Mouse (Mus musculus): Measurements from ENCODE around the gene Atxn1.

Atxn1 gene

DNA sequence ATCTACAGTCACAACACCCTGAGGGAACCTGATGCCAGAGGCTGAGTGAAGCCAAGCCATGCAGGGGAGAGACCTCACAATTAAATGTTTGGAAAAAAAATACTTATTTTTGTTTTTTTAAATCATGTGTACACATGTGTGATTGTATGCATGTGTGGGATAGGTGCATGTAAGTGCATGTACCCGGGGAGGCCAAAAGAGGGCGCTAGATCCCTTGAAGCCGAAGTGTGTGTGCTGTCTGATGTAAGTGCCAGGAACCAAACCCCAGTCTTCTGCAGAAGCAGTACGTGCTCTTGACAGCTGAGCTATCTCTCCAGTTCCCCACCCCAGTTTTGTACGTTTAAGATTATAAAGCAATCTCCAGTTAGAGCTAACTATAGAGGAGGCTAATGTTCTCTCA is 186.1 kb downstream of the Atxn1 start:
- no peak for DNase-seq (ENCODE audit: low spot score in 2 of 2)

DNA sequence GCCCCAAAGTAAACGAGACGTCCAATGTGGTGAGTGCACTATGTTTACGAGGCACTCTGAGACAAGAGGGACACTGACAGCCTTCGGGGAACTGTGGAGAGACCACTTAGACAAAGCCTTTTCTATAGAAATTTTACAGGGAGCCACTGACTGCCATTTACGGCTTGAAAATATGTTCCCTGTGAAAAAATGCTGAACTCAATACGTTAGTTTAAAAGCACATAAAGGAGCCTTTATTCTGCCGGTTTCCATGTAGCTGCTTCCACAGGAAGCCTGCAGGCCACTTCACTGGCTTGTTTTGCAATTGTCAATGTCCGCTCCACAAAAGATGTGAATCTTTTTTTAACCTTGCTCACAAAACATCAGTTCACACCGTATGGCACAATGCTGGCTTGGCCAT is 186.6 kb downstream of the Atxn1 start:
- no peak for DNase-seq (ENCODE audit: low spot score in 2 of 2)

DNA sequence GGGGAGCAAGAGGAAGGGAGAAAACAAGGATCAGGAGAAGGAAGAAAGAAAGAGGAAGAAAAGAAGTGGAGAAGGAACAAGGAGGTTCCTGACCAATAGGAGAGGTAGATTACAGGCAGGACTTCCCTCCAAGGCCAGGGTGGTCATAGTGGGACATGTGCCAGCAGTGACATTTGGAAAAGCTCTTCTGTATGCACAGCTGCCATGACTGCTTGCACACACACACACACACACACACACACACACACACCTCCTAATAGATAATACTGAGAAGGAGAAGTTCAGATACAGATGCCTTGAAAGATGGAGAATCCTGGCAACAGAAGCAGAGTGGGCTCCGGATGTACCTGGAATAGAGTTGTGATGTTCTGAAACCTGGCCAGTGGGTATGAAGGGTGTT is 189.3 kb downstream of the Atxn1 start:
- no peak for DNase-seq (ENCODE audit: low spot score in 2 of 2)

DNA sequence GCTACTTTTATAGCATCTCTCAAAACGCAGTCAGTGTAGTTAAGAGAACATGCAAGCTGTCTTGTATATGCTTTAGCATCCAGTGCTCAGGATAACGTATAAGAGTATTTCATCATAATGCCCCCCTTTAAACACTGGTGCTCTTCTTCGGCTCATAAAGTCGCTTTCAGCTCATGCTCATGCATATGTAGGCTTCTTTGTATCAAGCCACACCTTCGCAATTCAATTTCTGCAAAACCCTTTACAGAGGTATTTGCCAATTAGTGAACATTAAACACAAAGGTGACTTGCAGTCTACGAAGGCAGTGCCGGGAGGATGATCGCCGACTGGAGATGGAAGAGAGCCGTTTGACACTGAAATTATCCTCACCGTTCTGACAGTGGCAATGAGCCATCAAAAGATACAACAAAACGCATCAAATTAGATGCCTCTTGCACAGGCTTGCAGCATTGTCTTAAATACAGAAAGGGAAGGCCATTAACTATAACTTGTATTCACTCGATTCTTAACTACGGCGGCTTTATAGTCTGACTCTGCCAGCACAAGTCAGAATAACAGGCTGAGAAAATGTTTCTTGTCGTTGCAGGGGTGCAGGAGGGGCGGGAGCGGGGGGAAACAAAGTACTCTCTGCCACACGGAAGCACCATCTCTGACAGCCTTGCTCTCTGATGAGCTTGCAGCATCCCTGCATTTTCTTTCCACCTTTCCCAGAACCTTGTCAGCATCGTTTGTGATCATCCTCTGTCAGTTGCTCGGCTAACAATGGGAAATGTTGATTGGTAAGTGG is 191.2 kb downstream of the Atxn1 start:
- DNase-seq (ENCODE audit: low spot score in 2 of 2) = no peak

DNA sequence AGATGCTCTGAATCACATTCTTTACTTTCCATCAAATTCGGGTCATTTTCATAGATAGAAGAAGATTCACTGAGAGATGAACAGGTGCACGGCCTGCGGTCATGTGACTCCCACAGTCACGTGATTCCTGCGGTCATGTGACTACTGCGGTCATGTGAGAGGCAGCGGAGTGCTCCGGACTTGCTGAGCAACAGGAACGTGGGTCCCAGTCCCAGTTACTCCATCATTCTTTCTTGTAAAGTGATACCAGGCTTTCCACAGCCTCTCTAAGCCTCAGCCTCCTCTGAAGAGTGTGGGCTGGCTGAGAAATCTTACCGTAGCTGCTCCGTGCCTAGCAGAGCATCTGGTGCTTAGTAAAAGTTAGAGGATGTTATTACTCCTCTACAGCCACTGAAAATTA is 195.1 kb downstream of the Atxn1 start:
- DNase-seq (ENCODE audit: low spot score in 2 of 2) = no peak

DNA sequence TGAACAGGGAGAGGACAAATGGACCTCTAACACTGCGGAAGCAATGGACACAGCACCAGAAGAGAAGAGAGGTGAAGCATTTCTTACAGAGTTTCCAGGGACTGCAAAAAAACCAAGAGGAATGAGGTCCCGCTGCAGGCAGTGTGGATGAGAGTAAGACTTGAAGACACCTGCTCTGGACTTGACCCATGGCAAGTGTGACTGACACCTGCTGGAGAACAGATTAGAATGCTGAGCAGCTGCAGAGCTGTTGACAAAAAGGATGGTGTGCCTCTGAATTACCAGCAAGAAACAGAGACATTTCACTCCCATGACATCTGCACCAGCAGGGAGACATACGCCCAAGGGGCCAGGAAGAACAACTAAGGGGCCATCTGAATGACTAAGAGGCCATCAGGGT is 196.6 kb downstream of the Atxn1 start:
- DNase-seq (ENCODE audit: low spot score in 2 of 2) = no peak

DNA sequence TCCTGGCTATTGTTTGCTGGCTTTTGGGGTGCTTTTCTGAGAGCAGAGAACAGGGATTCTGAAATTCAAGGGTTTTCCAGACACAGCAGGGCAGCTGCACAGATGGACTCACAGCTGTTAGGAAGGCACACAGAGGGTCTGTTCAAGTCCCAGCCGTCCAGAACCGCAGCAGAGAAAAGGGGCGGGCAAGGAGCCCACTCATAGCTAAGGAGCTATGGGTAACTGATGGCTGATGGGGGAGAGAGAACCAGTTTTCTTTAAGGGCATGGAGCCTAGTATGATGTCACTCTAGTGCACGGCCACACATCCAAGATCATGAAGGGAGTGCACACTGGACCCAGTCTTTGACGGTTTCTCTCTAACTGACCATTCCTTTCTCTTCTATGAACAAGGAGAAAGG is 200.5 kb downstream of the Atxn1 start:
- no peak for DNase-seq (ENCODE audit: low spot score in 2 of 2)

DNA sequence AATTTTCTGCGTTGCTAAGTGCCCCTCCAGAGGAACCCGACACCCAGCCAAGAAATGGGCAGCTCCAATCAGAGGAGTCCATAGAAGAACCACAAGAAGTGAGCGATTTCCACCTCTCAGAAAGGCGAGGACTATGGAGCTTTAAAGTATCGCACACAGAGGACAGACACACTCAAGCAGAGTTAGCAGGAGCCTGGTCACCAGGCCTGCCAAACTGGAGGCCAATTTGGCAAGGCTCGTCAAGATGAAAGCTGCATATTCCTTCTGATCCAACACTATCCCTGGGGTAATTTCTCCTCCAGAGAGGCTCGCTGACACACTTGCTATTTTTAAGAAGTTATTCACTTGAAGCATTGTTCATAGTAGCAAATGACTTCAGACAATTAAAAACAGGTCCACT is 202.5 kb downstream of the Atxn1 start:
- DNase-seq (ENCODE audit: low spot score in 2 of 2) = no peak

DNA sequence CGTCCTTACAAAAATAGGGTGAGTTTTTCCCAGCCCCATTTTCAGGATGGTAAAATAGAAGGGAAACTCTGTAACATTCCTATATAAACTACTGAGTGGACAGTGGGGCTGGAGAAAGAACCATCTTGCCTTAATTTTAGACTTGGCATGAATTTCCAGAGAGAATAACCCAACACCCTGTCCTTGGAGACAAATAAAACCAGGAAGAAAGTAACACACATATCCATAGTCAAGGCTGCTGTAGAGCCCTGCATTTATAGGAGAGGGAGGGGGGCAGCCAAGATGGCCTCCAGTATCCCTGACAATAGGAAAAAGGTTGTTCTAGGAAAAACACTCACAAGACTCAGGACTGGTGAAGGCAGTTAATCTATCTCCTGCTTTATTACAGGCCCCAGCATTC is 210.3 kb downstream of the Atxn1 start:
- DNase-seq (ENCODE audit: low spot score in 2 of 2) = no peak

DNA sequence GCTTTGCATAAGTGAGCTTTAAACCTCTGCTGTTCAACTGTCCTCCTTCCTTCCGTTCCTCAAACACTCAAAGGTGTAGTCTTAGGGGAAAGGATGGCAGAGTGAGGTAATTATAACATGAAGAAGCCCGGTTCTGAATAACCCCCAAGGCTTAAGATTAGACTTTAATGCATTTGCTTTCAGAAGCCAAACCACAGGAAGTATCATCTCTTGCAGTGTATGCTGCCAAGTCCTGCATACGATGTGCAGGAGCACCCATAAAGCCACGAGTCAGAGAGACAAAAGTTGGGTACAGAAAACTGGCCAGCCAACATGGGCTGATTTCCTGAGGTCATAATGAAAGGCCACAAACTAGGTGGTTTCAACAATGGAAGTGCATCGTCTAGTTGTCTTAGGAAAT is 212.3 kb downstream of the Atxn1 start:
- DNase-seq (ENCODE audit: low spot score in 2 of 2) = no peak

DNA sequence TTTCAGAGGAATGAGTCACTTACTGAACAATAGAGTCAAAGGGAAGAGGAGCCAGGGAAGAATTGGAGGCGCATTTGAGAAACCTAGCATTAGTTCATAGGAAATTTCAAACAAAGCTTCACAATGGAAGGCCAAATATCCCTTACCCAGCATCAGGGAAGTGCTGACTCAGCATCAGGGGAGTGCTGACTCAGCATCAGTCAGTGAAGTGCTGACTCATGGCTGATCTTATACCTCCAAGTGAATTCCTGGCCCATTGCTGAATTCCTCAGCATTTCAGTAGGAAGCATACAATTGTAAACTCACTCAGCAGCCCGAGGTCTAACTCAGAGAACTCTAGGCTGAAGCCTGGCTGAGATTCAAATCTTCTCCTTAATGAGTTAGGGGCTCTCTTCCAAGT is 213.6 kb downstream of the Atxn1 start:
- DNase-seq (ENCODE audit: low spot score in 2 of 2) = no peak

DNA sequence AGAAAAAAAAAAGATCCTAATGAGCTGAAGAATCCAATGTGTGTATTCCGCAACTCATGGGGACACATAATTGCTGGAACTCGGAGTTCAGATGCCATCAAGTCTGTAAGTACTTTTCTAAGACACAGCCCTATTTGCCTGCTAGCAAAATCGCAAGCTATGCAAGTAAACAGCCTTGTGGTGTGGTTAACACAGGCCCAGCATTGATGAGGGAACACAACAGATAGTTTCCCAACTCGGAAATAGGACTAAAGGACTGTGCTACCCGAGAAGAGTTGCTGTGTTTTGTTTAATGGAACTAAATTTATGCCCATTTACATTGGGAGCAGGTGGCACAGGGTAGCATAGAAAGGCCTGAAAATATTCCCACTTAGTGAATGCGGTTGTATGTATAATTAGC is 214.2 kb downstream of the Atxn1 start:
- DNase-seq (ENCODE audit: low spot score in 2 of 2) = no peak

DNA sequence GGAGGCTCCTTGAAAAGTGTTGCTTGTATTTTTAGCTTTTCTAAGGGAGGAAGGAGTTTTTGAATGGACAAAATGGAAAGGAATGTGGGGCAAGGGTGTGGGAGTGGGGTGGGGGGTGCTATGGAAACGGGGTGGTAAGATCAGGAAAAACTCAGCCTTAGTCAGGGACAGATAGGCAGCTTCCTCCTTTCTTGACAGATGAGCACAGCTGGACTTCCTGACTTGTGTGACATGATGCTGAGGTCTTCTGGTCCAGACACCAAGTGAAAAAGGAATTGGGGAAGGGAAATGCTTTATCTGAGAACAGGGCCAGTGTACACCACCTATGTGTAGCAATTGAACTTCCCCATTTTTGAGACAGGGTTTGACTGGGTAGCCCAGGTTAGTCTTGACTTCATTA is 214.9 kb downstream of the Atxn1 start:
- no peak for DNase-seq (ENCODE audit: low spot score in 2 of 2)

DNA sequence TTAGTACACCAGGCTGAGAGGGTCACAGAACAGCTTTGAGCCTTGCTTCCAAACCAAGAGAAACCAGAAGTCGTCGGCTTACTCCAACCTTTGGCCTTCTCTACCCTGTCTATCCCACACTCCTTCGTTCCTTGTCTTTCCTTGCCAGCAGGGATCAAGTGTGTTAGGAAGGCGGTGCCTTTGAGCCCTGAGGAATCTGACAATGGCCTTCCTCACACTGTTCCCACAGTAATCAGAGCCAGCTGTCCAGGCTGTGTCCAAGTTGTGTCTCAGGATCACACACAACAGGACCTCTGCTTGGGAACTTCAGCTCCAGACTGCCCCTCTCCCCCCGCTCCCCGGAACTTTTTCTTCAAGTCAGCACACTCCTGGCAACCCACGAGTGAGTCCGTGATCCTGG is 215.6 kb downstream of the Atxn1 start:
- no peak for DNase-seq (ENCODE audit: low spot score in 2 of 2)

DNA sequence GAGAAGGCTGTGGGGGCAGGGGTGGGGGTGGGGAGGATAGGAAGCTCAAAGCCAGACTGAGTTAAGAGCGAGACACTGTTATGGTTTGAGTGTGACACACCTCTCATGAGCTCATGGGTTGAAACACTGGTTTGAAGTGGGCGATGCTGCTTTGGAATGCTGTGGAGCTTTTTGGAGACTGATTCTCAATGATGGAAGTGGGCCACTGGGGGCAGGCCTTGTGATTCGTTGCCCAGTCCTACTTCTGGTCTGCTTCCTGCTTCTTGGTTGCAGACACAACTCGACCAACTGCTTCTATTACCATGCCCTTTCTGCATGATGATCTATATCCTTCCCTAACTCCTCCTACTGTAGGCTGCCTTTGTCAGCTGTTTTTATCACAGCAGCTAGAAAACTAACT is 216.1 kb downstream of the Atxn1 start:
- DNase-seq (ENCODE audit: low spot score in 2 of 2) = no peak

DNA sequence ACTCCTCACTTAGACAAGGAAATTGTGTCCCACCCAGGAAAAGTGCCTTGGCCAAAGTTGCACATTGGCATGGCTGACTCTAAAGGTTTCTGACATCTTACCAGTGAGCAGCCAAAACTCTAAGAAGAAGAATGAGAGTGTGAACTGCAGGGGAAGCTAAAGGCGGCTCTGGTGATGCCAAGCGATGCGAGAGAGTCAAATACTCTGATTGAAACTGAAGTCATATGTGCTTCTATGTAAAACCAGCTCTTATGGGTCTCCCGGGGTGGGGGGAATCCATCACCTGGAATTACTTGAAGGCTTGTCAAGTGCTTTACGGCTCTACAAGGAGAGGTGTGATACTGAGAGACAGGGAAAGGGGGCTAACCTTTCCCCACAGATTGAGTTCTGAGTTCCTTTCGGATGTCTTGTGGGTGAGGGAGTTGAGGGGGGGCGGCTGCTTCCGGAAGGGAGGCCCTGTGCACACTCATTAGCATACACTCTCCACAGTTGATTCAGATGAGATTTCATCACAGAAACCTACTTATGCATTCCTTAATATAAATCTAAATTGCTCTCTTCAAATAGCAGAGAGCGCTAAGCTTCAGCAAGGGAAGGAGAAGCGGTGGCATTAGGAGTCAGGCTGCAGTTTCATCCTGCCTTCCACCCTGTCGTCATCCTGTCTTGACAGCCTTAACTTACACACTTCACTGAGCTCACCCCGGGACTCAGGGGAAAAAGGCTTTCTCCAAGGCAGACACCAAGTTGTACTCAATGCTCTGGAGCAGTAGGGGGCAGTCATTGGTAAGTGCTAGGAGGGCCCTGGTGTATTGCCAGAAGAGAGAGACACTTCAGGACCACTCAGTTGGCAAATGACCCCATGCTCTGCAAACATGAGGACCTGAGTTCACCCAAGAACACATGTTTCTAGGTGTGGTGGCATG is 218.7 kb downstream of the Atxn1 start:
- no peak for DNase-seq (ENCODE audit: low spot score in 2 of 2)

DNA sequence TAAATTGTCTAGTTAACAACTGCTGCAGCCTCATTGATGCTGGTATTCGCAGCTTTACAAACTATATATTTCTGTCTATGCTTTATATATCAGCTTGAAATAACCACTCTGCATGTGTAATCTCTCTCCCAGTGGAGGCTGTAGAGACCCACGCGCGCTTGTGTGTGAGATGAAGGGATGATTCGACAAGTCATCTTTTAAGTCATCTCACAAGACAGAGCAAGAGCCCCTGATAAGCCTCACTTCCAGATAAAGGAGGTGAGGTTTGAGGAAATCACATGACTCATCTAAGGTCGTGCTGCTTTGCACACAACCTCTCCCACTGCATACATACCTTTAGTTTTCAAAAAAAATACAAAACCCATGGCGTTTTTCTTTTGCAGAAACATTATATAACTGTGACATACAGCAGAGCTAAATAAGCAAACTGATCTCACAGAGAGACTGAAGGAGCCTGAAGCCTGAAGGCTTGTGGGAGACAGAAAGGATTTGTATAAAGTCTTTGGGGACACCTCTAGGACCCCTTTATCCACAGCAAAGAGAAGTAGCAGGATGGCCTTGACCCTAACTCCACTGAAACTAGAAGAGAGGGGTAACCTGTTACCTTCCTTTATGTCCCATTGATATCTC is 219.9 kb downstream of the Atxn1 start:
- DNase-seq (ENCODE audit: low spot score in 2 of 2) = no peak

DNA sequence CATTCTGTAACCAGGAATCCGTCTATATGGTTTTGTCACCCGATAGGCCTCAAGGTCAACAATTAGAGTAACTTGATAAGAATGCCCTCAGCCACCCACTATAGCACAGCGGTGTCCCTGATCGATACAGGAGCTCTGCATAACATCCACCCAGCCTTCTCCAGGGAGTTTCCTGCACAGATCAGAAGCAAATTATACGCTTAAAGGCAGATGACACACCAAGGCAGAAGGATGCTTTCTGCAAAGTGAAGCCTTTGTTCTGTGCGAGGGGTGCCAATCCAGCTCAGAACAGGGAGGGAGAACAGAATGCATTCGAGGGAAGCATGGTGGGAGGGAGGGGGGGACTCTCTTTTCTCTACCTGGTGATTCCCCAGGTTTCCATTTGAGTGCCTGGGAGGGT is 221.0 kb downstream of the Atxn1 start:
- DNase-seq (ENCODE audit: low spot score in 2 of 2) = no peak

DNA sequence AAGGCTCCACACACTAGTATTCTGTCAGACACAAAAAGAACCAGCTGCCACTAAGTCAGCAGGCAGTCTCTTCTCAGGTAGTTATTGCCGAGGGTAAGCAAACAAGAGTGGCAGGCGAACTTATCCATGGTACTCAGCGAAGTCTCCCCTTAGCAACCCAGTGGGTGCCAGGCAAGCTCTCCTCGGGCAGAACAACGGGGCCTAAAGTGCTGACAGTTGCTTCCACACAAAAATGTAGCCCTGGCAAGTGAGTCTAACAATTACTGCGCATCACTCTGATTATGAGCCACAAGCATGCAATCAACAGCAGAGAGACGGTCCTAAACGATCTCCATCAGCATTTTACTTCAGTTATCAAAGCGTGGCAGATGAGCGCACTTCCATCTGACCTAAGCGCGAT is 224.4 kb downstream of the Atxn1 start:
- no peak for DNase-seq (ENCODE audit: low spot score in 2 of 2)

DNA sequence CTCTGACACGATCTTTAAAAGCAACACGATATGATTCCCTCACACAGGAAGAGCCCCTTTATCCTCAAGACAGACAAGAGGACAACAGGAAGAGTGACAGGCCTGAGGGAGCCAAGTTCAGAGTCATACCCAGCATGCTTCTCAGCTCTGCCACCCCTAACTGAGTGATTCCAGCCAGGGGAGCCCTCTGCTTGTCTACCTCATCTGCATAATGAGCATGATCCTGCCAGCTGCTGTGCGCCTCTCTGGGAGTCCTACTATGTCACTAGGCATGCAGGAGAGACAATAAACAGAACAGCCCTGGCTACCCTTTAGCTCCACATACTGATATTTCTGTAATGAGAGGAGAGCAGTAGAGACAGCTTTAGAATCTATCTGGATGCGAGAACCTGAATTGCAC is 228.6 kb downstream of the Atxn1 start:
- no peak for DNase-seq (ENCODE audit: low spot score in 2 of 2)

DNA sequence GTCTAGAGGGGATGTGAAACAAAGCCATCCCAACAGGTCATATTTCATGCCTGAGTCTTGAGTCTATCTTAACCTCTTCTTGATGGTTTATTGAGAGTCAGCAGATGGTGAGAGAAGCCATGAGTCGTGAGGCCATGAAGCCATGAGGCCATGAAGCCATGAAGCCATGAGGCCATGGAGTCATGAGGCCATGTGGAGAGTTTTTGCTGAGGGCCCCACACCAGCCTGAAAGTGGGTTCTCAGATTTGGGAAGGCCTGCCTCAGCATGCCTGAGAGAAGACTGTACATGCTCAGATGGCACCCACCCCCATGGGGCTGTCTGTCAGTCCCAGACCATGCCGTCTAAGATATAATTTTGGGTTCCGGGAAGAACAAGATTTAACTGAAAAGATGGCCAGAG is 229.0 kb downstream of the Atxn1 start:
- no peak for DNase-seq (ENCODE audit: low spot score in 2 of 2)

DNA sequence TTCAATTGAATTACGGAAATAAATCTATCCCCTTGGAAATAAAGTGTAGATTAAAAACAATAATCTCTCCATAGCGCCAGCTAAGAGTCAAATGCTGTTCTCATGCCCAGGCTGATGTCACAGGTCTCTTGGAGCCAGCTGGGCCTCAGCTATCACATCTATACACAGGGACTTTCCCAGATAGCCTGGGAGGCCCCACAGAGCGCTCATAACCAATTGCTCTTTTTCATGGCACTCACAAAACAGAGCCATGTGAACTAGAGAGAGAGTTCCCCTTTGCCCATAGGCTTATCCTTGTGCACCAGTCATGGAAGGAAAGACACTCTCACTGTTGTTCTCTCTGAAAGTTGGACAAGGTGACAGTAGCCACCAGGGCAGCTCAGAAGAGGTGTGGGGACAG is 230.3 kb downstream of the Atxn1 start:
- no peak for DNase-seq (ENCODE audit: low spot score in 2 of 2)

DNA sequence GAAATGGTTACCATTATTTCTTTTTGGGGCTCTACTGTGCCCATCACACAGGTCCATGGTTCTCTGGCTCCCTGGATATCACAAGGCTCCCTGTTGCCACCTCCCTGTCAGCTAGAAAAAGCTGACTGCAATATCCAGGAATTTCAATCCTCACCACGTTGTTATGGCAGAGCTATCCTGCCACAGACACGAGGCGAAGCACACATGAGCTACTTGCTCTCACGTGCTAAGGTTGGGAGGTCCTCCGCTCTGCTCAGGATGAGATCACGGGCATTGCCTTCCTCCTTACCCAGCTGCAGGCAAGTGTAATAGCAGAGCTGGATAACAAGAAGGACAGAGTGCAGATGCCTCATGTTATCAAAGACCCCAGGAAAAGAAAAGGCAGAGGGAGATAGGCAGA is 232.2 kb downstream of the Atxn1 start:
- no peak for DNase-seq (ENCODE audit: low spot score in 2 of 2)
